Mouse (Mus musculus) embryonic facial prominence, embryonic 10.5 days (tissue): ENCODE measurements around the gene Slc8a1. TPM values are rescaled to one million over a fixed set of nuclear protein-coding genes. Genes with fewer than 3 reads are reported as not detected.

Source experiments
- DNase-seq: peaks from one replicate; pipeline ENCODE4 v3.0.0-alpha.2; 2017; ENCODE audit warnings: low spot score
- H3K27ac ChIP-seq: fragments of 300-500 bp; sonication (generic); replicated peaks from 2 replicates; pipeline ENCODE4 v1.5.1; 2016; ENCODE audit warnings: mild to moderate bottlenecking
- H3K27me3 ChIP-seq: fragments of 300-500 bp; sonication (generic); replicated peaks from 2 replicates; pipeline ENCODE4 v1.6.1; 2016; ENCODE audit warnings: low read depth, mild to moderate bottlenecking; ENCODE audit not compliant: poor library complexity, severe bottlenecking
- H3K36me3 ChIP-seq: fragments of 300-500 bp; sonication (generic); replicated peaks from 2 replicates; pipeline ENCODE4 v1.6.1; 2016; ENCODE audit warnings: mild to moderate bottlenecking, moderate library complexity
- H3K4me1 ChIP-seq: fragments of 300-500 bp; sonication (generic); 2 replicates; pipeline ENCODE4 v1.6.1; 2016
- H3K4me3 ChIP-seq: fragments of 300-500 bp; sonication (generic); 2 replicates; pipeline ENCODE4 v1.5.1; 2016; ENCODE audit warnings: mild to moderate bottlenecking, moderate library complexity
- H3K9me3 ChIP-seq: fragments of 300-500 bp; sonication (generic); 2 replicates; pipeline ENCODE4 v1.6.1; 2016; ENCODE audit warnings: mild to moderate bottlenecking
- WGBS: fragments of 180-500 bp; shearing (Covaris S2); methylation state at CpG from one replicate; pipeline ENCODE4 v1.1.7; 2016; 5-methylcytosine and 5-hydroxymethylcytosine counted together
- polyA plus RNA-seq: library from polyadenylated mRNA; unstranded; fragments of >200 nt; fragmentation: Nextera tagmentation; extraction: Ambion mirVana; gene quantifications from 2 replicates; pipeline ENCODE4 v1.2.1, GENCODE M21; 2016

Slc8a1 gene
- polyA plus RNA-seq, 1 experiment from 2014 or later: 2.1 TPM

GRCm38 (mm10) chr17:81416361-81417114 lies 321.6 kb downstream of the Slc8a1 start:
- Histone ChIP-seq H3K27ac (no peak overlapping the region), H3K27me3 (no peaks in the 10 kb centered on the region), H3K36me3 (no peaks in the 10 kb centered on the region), H3K4me1 (no peaks in the 10 kb centered on the region), H3K4me3 (no peak overlapping the region), H3K9me3 (no peaks in the 10 kb centered on the region)
- no peak for DNase-seq
- 87% methylated on average over 6 of the region's 6 CpGs for WGBS

- no peak overlapping the region for H3K27ac ChIP-seq
- H3K4me1 ChIP-seq: no peaks in the 10 kb centered on the region
- no peak for DNase-seq
- no peaks in the 10 kb centered on the region for H3K9me3 ChIP-seq
- 95% methylated on average over 4 of the region's 4 CpGs for WGBS
- H3K36me3 ChIP-seq: no peaks in the 10 kb centered on the region; the same call in 1 of the 2 replicates
- no peak overlapping the region for H3K4me3 ChIP-seq
- H3K27me3 ChIP-seq: no peaks in the 10 kb centered on the region
Observed at GRCm38 (mm10) chr17:81412736-81413135, 325.4 kb downstream of the Slc8a1 start.

GRCm38 (mm10) chr17:81404225-81404624 lies 334.0 kb downstream of the Slc8a1 start:
- 82% methylated on average over 4 of the region's 4 CpGs for WGBS
- no peak for DNase-seq
- Histone ChIP-seq H3K9me3 (no peaks in the 10 kb centered on the region), H3K4me3 (no peak overlapping the region), H3K4me1 (0 out of 2 replicates have a peak, but pooled peaks cover 4% of the 10 kb centered on the region), H3K36me3 (no peaks in the 10 kb centered on the region; the same call in 1 of the 2 replicates), H3K27ac (no peak overlapping the region), H3K27me3 (no peaks in the 10 kb centered on the region)

GRCm38 (mm10) chr17:81403121-81403520 lies 335.1 kb downstream of the Slc8a1 start:
- H3K27ac ChIP-seq: no peak overlapping the region
- 0 out of 2 replicates have a peak, but pooled peaks cover 4% of the 10 kb centered on the region for H3K4me1 ChIP-seq
- no peaks in the 10 kb centered on the region for H3K27me3 ChIP-seq
- H3K36me3 ChIP-seq: no peaks in the 10 kb centered on the region; the same call in 1 of the 2 replicates
- H3K4me3 ChIP-seq: no peak overlapping the region
- 78% methylated on average over 4 of the region's 4 CpGs for WGBS
- H3K9me3 ChIP-seq: no peaks in the 10 kb centered on the region
- no peak for DNase-seq

- 0 out of 2 replicates have a peak, but pooled peaks cover 4% of the 10 kb centered on the region for H3K4me1 ChIP-seq
- no peaks in the 10 kb centered on the region for H3K27me3 ChIP-seq
- H3K4me3 ChIP-seq: no peak overlapping the region
- 74% methylated on average over 2 of the region's 2 CpGs for WGBS
- no peak for DNase-seq
- no peak overlapping the region for H3K27ac ChIP-seq
- no peaks in the 10 kb centered on the region; the same call in 1 of the 2 replicates for H3K36me3 ChIP-seq
- H3K9me3 ChIP-seq: no peaks in the 10 kb centered on the region
Observed at GRCm38 (mm10) chr17:81402636-81403035, 335.5 kb downstream of the Slc8a1 start.

GRCm38 (mm10) chr17:81400377-81400776 lies 337.8 kb downstream of the Slc8a1 start:
- WGBS: 71% methylated on average over 5 of the region's 5 CpGs
- peak; percentile 32 for DNase-seq
- H3K4me1 ChIP-seq: 0 out of 2 replicates have a peak, but pooled peaks cover 4% of the 10 kb centered on the region
- H3K36me3 ChIP-seq: no peaks in the 10 kb centered on the region
- no peak overlapping the region for H3K27ac ChIP-seq
- H3K9me3 ChIP-seq: no peaks in the 10 kb centered on the region
- no peak overlapping the region for H3K4me3 ChIP-seq
- H3K27me3 ChIP-seq: no peaks in the 10 kb centered on the region

- Histone ChIP-seq H3K27ac (no peak overlapping the region), H3K4me3 (no peak overlapping the region), H3K4me1 (peaks cover 10% of the 10 kb centered on the region), H3K27me3 (no peaks in the 10 kb centered on the region), H3K9me3 (no peaks in the 10 kb centered on the region), H3K36me3 (no peaks in the 10 kb centered on the region)
- WGBS: 79% methylated on average over 1 of the region's 1 CpGs
- no peak for DNase-seq
Observed at GRCm38 (mm10) chr17:81397434-81397833, 340.7 kb downstream of the Slc8a1 start.

GRCm38 (mm10) chr17:81394124-81394523 lies 344.1 kb downstream of the Slc8a1 start:
- 45% methylated on average over 2 of the region's 2 CpGs for WGBS
- no peak for DNase-seq
- Histone ChIP-seq H3K4me3 (no peak overlapping the region), H3K9me3 (no peaks in the 10 kb centered on the region), H3K27me3 (no peaks in the 10 kb centered on the region), H3K36me3 (no peaks in the 10 kb centered on the region), H3K4me1 (peaks cover 10% of the 10 kb centered on the region), H3K27ac (no peak overlapping the region)

GRCm38 (mm10) chr17:81393040-81393439 lies 345.1 kb downstream of the Slc8a1 start:
- H3K36me3 ChIP-seq: no peaks in the 10 kb centered on the region
- no peaks in the 10 kb centered on the region for H3K9me3 ChIP-seq
- no peak for DNase-seq
- WGBS: 72% methylated on average over 4 of the region's 4 CpGs
- H3K4me3 ChIP-seq: no peak overlapping the region
- peaks cover 10% of the 10 kb centered on the region for H3K4me1 ChIP-seq
- H3K27me3 ChIP-seq: no peaks in the 10 kb centered on the region
- H3K27ac ChIP-seq: no peak overlapping the region

- DNase-seq: no peak
- H3K27ac ChIP-seq: no peak overlapping the region
- peaks cover 10% of the 10 kb centered on the region for H3K4me1 ChIP-seq
- no peaks in the 10 kb centered on the region for H3K27me3 ChIP-seq
- 95% methylated on average over 7 of the region's 7 CpGs for WGBS
- H3K4me3 ChIP-seq: no peak overlapping the region
- H3K36me3 ChIP-seq: no peaks in the 10 kb centered on the region
- H3K9me3 ChIP-seq: no peaks in the 10 kb centered on the region
Observed at GRCm38 (mm10) chr17:81391478-81391877, 346.7 kb downstream of the Slc8a1 start.

GRCm38 (mm10) chr17:81390790-81391189 lies 347.4 kb downstream of the Slc8a1 start:
- 91% methylated on average over 3 of the region's 3 CpGs for WGBS
- Histone ChIP-seq H3K4me1 (peaks cover 10% of the 10 kb centered on the region), H3K9me3 (no peaks in the 10 kb centered on the region), H3K27ac (no peak overlapping the region), H3K27me3 (no peaks in the 10 kb centered on the region), H3K4me3 (no peak overlapping the region), H3K36me3 (no peaks in the 10 kb centered on the region)
- no peak for DNase-seq

- Histone ChIP-seq H3K4me1 (no peaks in the 10 kb centered on the region), H3K27me3 (no peaks in the 10 kb centered on the region), H3K4me3 (no peak overlapping the region), H3K9me3 (no peaks in the 10 kb centered on the region), H3K36me3 (no peaks in the 10 kb centered on the region), H3K27ac (no peak overlapping the region)
- DNase-seq: no peak
- WGBS: 84% methylated on average over 2 of the region's 2 CpGs
Observed at GRCm38 (mm10) chr17:81386118-81386517, 352.1 kb downstream of the Slc8a1 start.

GRCm38 (mm10) chr17:81385476-81385875 lies 352.7 kb downstream of the Slc8a1 start:
- no peaks in the 10 kb centered on the region for H3K36me3 ChIP-seq
- no peaks in the 10 kb centered on the region for H3K4me1 ChIP-seq
- no peak for DNase-seq
- H3K4me3 ChIP-seq: no peak overlapping the region
- WGBS: 89% methylated on average over 5 of the region's 5 CpGs
- H3K27ac ChIP-seq: no peak overlapping the region
- no peaks in the 10 kb centered on the region for H3K9me3 ChIP-seq
- no peaks in the 10 kb centered on the region for H3K27me3 ChIP-seq
